Mouse (Mus musculus): Measurements from ENCODE around the gene 9530077C05Rik.

The 9530077C05Rik gene

GRCm38 (mm10) chr9:22457142-22457835, 46.0 kb downstream of the 9530077C05Rik start:
- no peak for ATAC-seq (ENCODE audit: low TSS enrichment)

- ATAC-seq (ENCODE audit: low TSS enrichment) = peak; percentile 74
Observed at GRCm38 (mm10) chr9:22461946-22462345, 50.6 kb downstream of the 9530077C05Rik start.

- ATAC-seq (ENCODE audit: low TSS enrichment) = no peak
Observed at GRCm38 (mm10) chr9:22466212-22466611, 54.9 kb downstream of the 9530077C05Rik start.

GRCm38 (mm10) chr9:22467371-22468169, 56.3 kb downstream of the 9530077C05Rik start:
- ATAC-seq (ENCODE audit: low TSS enrichment) = peak; percentile 62

- peak; percentile 83 for ATAC-seq (ENCODE audit: low TSS enrichment)
Observed at GRCm38 (mm10) chr9:22468170-22468898, 57.0 kb downstream of the 9530077C05Rik start.

DNA sequence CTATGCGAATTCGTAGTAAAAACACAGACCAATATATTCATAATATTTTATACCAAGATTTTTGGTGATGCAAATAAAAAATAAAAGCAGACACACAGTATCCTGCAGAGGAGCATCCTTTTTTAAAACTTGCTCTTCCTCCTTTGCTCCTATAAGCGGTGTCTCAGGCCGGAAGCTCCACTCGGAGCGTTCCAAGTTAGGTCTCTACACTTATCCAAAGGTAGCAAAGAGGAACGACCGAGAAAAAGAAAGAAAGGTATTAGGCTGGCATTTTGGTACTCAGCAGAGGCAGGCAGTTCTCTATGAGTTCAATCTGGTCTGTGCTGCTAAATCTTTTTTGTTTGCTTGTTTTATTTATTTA, 57.6 kb downstream of the 9530077C05Rik start:
- ATAC-seq (ENCODE audit: low TSS enrichment) = no peak

- ATAC-seq (ENCODE audit: low TSS enrichment) = no peak
Observed at GRCm38 (mm10) chr9:22469643-22470042, 58.3 kb downstream of the 9530077C05Rik start, which contains the start of gene Rp9. Gene Rp9, minus strand, starts transcription at chr9:22469743.

- peak; percentile 99 for ATAC-seq (ENCODE audit: low TSS enrichment)
Observed at GRCm38 (mm10) chr9:22475424-22475868, 64.1 kb downstream of the 9530077C05Rik start, which contains the start of gene Bbs9. Gene Bbs9, plus strand, starts transcription at chr9:22475715.

DNA sequence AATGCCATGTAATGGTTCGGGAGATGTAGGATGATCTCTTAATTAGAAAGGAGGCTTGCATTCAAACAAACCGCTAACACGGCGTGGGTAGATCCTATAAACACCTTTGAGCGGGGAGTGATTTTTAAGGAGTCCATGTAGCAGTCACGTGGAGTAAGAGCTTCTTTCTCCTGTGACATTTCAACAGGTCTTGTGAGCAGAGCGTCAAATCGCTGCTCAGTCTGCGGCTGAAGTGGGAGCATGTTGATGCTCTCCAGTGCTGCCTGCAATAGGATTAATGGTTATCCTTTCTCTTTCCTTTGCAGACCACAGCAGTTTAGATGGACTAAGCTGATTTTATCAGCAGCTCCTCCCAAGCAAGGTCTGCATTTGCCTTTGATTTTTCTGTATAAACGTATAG, 65.0 kb downstream of the 9530077C05Rik start:
- peak; percentile 33 for ATAC-seq (ENCODE audit: low TSS enrichment)

DNA sequence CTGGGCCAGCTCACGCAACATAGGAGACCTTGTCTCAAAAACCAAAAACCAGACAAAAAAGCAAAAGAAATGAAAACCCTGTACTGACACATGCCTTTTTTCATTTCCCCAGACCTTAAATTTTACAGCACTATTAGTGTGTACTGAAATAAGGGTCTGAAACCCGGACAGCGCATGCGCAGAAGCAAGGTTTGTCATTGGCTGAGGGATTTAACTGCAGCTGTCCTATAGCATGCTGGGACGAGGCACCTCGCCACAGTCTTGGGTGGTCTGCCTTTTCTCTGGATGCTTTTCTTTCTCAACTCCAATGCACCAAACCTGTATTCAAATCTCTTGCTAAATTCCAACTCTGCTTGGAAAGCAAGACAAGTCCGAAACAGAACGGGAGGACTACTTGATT, 67.6 kb downstream of the 9530077C05Rik start:
- ATAC-seq (ENCODE audit: low TSS enrichment) = no peak

- ATAC-seq (ENCODE audit: low TSS enrichment) = peak; percentile 88
Observed at GRCm38 (mm10) chr9:22483866-22484561, 72.7 kb downstream of the 9530077C05Rik start.

DNA sequence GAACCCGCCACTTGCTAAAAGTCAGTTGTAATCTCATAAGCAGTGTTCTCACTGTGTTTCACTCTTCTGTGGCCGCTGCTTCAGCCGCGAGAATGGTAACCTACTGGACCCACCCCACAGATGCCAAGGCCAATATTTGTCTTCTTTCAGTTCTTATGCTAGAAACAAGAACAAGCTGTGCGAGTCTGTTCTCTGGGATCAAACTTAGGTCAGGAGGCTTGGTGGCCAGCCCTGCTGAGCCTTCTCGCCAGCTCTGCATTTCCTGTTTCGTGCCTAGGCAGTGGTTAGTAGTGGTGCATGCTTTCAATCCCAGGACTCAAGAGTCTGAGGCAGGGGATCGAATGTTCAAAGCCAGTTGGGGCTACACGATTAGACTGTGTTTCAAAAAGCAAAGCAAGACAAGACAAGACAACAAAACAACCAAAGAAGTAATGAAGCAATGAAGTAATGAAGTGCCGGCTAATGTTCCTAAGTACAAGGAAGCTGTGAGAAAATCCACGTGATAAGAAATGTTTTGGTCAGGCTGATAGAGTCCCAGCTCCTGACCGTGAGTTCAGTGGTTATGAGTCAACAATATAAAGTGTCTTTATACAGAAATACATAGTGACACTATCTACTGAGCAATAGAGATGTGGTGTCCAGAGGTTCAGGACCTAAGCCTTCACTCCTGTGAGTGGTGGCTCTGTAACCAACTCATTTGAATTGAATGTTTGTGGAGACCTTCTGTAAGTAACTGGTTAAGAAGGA, 73.4 kb downstream of the 9530077C05Rik start:
- ATAC-seq (ENCODE audit: low TSS enrichment) = no peak

- no peak for ATAC-seq (ENCODE audit: low TSS enrichment)
Observed at GRCm38 (mm10) chr9:22486211-22486610, 74.9 kb downstream of the 9530077C05Rik start.

DNA sequence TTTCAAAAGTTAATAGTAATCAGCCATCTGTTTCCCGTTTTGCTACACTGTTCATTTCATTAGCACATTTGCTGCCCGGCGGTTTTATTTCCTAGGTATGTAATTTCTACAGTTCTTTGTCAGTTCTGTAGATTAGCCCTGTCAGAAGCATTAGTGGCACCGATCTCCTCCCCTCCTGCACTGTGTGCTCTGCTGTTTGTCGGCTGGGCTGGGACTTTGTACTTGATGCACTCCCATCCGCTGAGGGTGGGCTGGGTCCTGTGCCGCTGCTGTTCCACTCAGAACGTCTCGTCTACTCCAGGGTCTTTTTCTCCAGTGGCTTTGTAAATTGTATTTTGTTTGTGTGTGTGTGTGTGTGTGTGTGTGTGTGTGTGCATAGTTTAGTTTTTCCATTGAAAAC, 77.7 kb downstream of the 9530077C05Rik start:
- ATAC-seq (ENCODE audit: low TSS enrichment) = no peak

Data from frontal cortex, adult (tissue).